Mouse (Mus musculus) lung, adult 18-20 months (tissue): ENCODE measurements around the gene Zfp534.
"Not testable (repeated sequence)": the region's sequence is repeated elsewhere in the genome, so short reads cannot be mapped to it uniquely, and the experiment has no call there.

Experiments used
- DNase-seq, 2 experiments: peaks; one replicate each; pipeline ENCODE4 v3.0.0; 2022; ENCODE audit warnings: mixed read lengths in 2 of 2

Zfp534 gene

GRCm38 (mm10) chr4:147702453-147702852 is at the start of gene Zfp534:
Gene Zfp534, minus strand, starts transcription at chr4:147702553.
- not testable (repeated sequence) for DNase-seq

GRCm38 (mm10) chr4:147746255-147746654 is 43.9 kb upstream of the Zfp534 start:
- not testable (repeated sequence) for DNase-seq

GRCm38 (mm10) chr4:147738636-147739369 is 36.5 kb upstream of the Zfp534 start:
- not testable (repeated sequence) for DNase-seq

- DNase-seq = not testable (repeated sequence)
These were observed 47.1 kb downstream of the Zfp534 start for GRCm38 (mm10) chr4:147655245-147655644.

GRCm38 (mm10) chr4:147647407-147647806 is 54.9 kb downstream of the Zfp534 start:
- not testable (repeated sequence) for DNase-seq

GRCm38 (mm10) chr4:147642413-147642812 is 59.9 kb downstream of the Zfp534 start, which contains the start of gene Zfp979:
Gene Zfp979, minus strand, starts transcription at chr4:147642513.
- not testable (repeated sequence) for DNase-seq

GRCm38 (mm10) chr4:147641932-147642331 is 60.4 kb downstream of the Zfp534 start:
- not testable (repeated sequence) for DNase-seq

GRCm38 (mm10) chr4:147633818-147634262 is 68.5 kb downstream of the Zfp534 start:
- DNase-seq = not testable (repeated sequence)
